ENCODE assay signal across 15 mouse cellular contexts in genomic region chr4:151215179-151215578, GRCm38 (mm10).
DNase-seq lines count a peak whose midpoint lies in the region; ATAC-seq and TF ChIP-seq lines count a peak whose summit lies in the region.
"Had no signal": no experiment of that assay in that cellular context is flagged by ENCODE, and none has a peak within 500 bp of the region (broad histone marks: within the 10 kb centered on the region; RNA-seq: fewer than 3 reads in every experiment).

No protein-coding gene starts in this region.

- H3K9ac ChIP-seq in heart, adult 2 months (ENCODE audit: low read depth, low read length): no peak overlapping the region
- H3K9ac ChIP-seq in limb, embryonic 11.5 days (ENCODE audit: low read length): no peak overlapping the region
- H3K9ac ChIP-seq: embryonic facial prominence, embryonic 12.5 days; forebrain, embryonic 12.5 days had no signal

- no peaks in the 10 kb centered on the region for H3K27me3 ChIP-seq in heart, adult 2 months (ENCODE audit: control insufficient read depth, insufficient read depth, low read length)
- H3K27me3 ChIP-seq in limb, embryonic 11.5 days (ENCODE audit: control insufficient read depth, insufficient read depth, low read length): no peaks in the 10 kb centered on the region
- no peaks in the 10 kb centered on the region for H3K27me3 ChIP-seq in limb, embryonic 10.5 days (ENCODE audit: low read depth, poor library complexity, severe bottlenecking)
- H3K27me3 ChIP-seq: embryonic facial prominence, embryonic 12.5 days; forebrain, embryonic 12.5 days had no signal

- no peaks in the 10 kb centered on the region for H3K4me1 ChIP-seq in heart, adult 2 months (ENCODE audit: control insufficient read depth, insufficient read depth, low read length)
- no peaks in the 10 kb centered on the region for H3K4me1 ChIP-seq in limb, embryonic 11.5 days (ENCODE audit: control insufficient read depth, insufficient read depth, low read length)
- peaks cover 7% of the 10 kb centered on the region; the same call in 1 of the 2 replicates for H3K4me1 ChIP-seq in limb, embryonic 10.5 days
- H3K4me1 ChIP-seq: embryonic facial prominence, embryonic 12.5 days had no signal

- intact Hi-C loops in heart, adult 2 months (cut with DNase I): no loop called here

- H3K4me2 ChIP-seq in limb, embryonic 11.5 days (ENCODE audit: low read depth, severe bottlenecking): no peak overlapping the region
- H3K4me2 ChIP-seq: embryonic facial prominence, embryonic 12.5 days; forebrain, embryonic 12.5 days; heart, embryonic 11.5 days had no signal

- no peak for ATAC-seq in limb, embryonic 11.5 days (ENCODE audit: insufficient number of reproducible peaks, low FRiP score, low TSS enrichment, low read depth)
- no peak for ATAC-seq in megakaryocyte, adult 5-6 weeks (ENCODE audit: poor library complexity, severe bottlenecking)

- no peak for TF ChIP-seq POLR2A in heart, adult 2 months (IDR thresholded peaks at IDR 0.05; ENCODE audit: insufficient read depth, low read depth, low read length)

- H3K36me3 ChIP-seq in heart, adult 2 months (ENCODE audit: control insufficient read depth, insufficient read depth, low read length): no peaks in the 10 kb centered on the region
- H3K36me3 ChIP-seq in limb, embryonic 11.5 days (ENCODE audit: control insufficient read depth, insufficient read depth, low read length): no peaks in the 10 kb centered on the region
- H3K36me3 ChIP-seq in limb, embryonic 10.5 days: no peaks in the 10 kb centered on the region
- H3K36me3 ChIP-seq: embryonic facial prominence, embryonic 12.5 days; forebrain, embryonic 12.5 days had no signal

- 57% methylated on average over 1 of the region's 1 CpGs for WGBS in heart, adult 2 months
- 47% methylated on average over 1 of the region's 1 CpGs for WGBS in limb, embryonic 11.5 days
- 53% methylated on average over 1 of the region's 1 CpGs for WGBS in limb, embryonic 10.5 days

- peak; percentile 15 for TF ChIP-seq CTCF in heart, adult 2 months (IDR thresholded peaks at IDR 0.05)

- H3K4me3 ChIP-seq in heart, adult 2 months: no peak overlapping the region
- H3K4me3 ChIP-seq in limb, embryonic 11.5 days (ENCODE audit: low read depth, low read length): no peak overlapping the region
- H3K4me3 ChIP-seq in limb, embryonic 10.5 days: no peak overlapping the region
- H3K4me3 ChIP-seq: embryonic facial prominence, embryonic 12.5 days; forebrain, embryonic 12.5 days had no signal

- H3K79me2 ChIP-seq in heart, adult 2 months (replicated peaks; ENCODE audit: control insufficient read depth, insufficient read depth, low read length): no peaks in the 10 kb centered on the region

- H3K27ac ChIP-seq in heart, adult 2 months: no peak overlapping the region
- H3K27ac ChIP-seq in limb, embryonic 11.5 days (replicated peaks; ENCODE audit: low read depth, low read length): no peak overlapping the region
- no peak overlapping the region for H3K27ac ChIP-seq in limb, embryonic 10.5 days
- H3K27ac ChIP-seq: embryonic facial prominence, embryonic 12.5 days; forebrain, embryonic 12.5 days had no signal

- TF ChIP-seq EP300 in heart, adult 2 months (IDR thresholded peaks at IDR 0.05; ENCODE audit: insufficient read depth, low read depth, low read length): no peak

- no peaks in the 10 kb centered on the region for H3K9me3 ChIP-seq in limb, embryonic 11.5 days (ENCODE audit: control insufficient read depth, low read length)
- H3K9me3 ChIP-seq in limb, embryonic 10.5 days (replicated peaks): no peaks in the 10 kb centered on the region
- H3K9me3 ChIP-seq: embryonic facial prominence, embryonic 12.5 days; forebrain, embryonic 12.5 days had no signal

- DNase-seq in heart, adult 2 months: no peak
- no peak for DNase-seq in heart, adult 18-20 months
- peak; percentile 34 for DNase-seq in limb, embryonic 11.5 days (ENCODE audit: low spot score)
- no peak for DNase-seq in limb, embryonic 10.5 days (ENCODE audit: low spot score)
- peak; percentile 26 for DNase-seq in thymus, postnatal 4 days
- no peak for DNase-seq in thymus, postnatal 0 days (ENCODE audit: low spot score)
- no peak for DNase-seq in Muller cell, postnatal 12 days (ENCODE audit: inconsistent ontology term)
- DNase-seq: cerebellum, adult 9-10 months; kidney, adult 8-10 months; lung, postnatal 10 days; thymus, postnatal 36 days had no signal

Comparison
In these comparisons a context has a peak if more than half of its experiments do, and no peak if none do; other contexts are left out.
1. DNase-seq: peak in limb, embryonic 11.5 days (single experiment) and thymus, postnatal 4 days (single experiment); none in heart, adult 2 months (0 of 2), heart, adult 18-20 months (0 of 2), limb, embryonic 10.5 days (single experiment), thymus, postnatal 0 days (single experiment) and Muller cell, postnatal 12 days (single experiment).